Mouse (Mus musculus): ENCODE measurements at regions not wholly inside any gene's neighbourhood (a gene's known extent, or its start where the extent isn't known, plus 50 kb on each side); places are given as distances from the start of the nearest gene placed in this dataset.

DNA sequence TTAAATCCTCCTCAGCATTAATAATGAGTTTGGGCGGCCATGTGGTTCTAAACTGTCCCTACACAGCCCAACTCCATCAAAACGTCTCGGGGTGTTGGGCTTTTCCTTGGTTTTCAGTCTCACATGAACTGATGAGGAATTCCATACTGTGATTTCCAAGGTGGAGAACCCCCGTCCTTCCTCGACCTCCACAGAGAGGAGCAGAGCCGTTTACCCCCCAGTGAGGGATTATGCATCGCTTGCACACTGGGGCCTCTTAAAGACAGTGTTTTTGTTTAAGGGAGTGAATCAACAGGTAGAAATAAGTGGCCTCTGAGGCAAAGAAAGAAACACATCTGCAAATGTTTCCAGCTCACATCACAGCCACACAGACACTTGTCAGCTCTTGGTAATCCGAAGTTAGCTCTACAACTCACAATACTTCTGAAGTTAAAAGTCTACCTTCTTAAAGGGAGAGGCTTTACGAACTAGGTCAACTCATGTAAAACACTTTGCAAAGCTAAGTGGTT is 82.0 kb upstream of the Pitrm1 start:
- ATAC-seq (ENCODE audit: insufficient number of reproducible peaks, low FRiP score, low TSS enrichment, low read depth): no peak
- Histone ChIP-seq H3K36me3 (no peaks in the 10 kb centered on the region), H3K9ac (no peak overlapping the region), H3K27me3 (no peaks in the 10 kb centered on the region), H3K9me3 (replicated peaks) (no peaks in the 10 kb centered on the region), H3K4me2 (replicated peaks) (no peak overlapping the region), H3K4me3 (replicated peaks) (no peak overlapping the region), H3K27ac (replicated peaks) (no peak overlapping the region), H3K4me1 (peaks cover 7% of the 10 kb centered on the region; the same call in 1 of the 2 replicates)
- WGBS: 31% methylated on average over 9 of the region's 9 CpGs

DNA sequence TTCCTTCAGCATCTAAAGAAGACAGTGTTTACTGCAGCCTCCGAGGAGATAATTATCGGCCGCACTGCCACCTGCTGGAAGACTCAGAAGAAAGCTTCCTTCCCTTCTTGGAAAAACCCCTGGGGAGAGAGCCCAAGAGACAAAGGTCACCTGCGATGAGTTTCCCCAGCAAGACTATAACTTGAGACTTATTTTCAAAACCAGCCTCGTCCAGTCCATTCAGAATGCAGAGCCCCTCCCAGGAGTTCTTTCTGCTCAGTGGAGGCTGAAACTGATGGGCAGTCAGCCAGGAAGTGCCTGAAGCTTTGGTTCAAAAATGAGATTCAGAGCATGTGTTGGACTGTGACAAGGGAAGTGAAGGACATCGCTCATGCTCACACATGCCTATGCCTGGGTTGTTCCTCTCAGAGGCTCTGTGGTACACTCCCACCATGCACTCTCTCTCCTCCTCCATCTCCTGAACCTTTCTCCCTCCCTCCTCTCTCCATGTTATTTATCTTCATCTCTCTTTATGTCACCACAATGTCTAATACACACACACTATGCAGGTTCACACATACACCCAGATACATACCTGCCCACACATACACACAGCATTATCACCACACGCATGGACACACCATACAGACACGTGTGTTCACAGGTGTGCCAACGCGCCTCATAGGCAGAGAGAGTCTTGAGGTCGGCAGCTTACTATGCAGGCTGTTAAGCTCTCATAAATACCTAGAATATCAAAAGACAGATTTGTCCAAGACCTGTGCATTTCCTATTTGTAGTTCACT is 78.3 kb upstream of the Pitrm1 start:
- Histone ChIP-seq H3K27me3 (no peaks in the 10 kb centered on the region), H3K4me1 (peaks cover 7% of the 10 kb centered on the region; the same call in 1 of the 2 replicates), H3K4me2 (replicated peaks) (no peak overlapping the region), H3K36me3 (no peaks in the 10 kb centered on the region), H3K27ac (replicated peaks) (no peak overlapping the region), H3K9me3 (replicated peaks) (no peaks in the 10 kb centered on the region), H3K9ac (no peak overlapping the region), H3K4me3 (replicated peaks) (no peak overlapping the region)
- 56% methylated on average over 11 of the region's 11 CpGs for WGBS
- no peak for ATAC-seq (ENCODE audit: insufficient number of reproducible peaks, low FRiP score, low TSS enrichment, low read depth)

DNA sequence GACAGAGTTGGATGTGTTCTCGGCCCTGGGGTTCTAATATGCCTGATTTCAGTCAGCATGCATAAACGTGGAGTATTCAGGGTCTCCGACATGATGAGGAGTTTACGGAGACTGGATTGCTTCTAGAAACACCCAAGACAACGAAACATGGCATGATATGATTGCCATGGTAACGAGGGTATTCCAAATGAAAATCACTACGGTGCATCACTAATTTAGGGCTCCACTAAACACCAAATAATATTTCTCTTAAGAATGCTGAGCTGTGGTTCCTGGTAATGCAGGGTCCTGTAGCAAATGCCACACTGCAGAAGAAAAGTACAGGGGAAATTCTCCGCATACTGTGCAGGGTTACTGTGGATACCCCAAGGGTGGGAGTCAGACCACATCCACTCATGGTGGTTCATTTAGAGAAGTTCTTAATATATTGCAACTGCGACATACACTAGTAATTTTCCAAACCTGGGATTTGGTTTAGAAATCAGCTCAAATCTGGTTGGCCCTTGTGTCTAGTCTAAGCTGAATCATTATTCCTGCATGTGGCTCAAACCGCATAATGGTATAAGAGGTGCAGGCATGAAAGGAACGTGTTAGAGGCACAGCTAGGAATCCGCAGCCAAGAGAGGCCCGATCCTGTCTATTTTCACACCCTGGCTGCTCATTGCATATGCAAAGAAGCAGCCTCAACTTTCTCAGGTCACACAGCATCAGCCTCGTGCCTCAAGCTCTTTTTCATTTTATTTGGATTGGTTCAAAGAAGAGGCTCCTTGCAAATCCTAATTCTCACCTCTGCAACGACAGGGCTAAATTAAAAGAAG is 77.5 kb upstream of the Pitrm1 start:
- no peak overlapping the region for H3K9ac ChIP-seq
- peaks cover 7% of the 10 kb centered on the region; the same call in 1 of the 2 replicates for H3K4me1 ChIP-seq
- 63% methylated on average over 15 of the region's 15 CpGs for WGBS
- H3K4me2 ChIP-seq (replicated peaks): no peak overlapping the region
- no peak overlapping the region for H3K27ac ChIP-seq (replicated peaks)
- H3K9me3 ChIP-seq (replicated peaks): no peaks in the 10 kb centered on the region
- no peak for ATAC-seq (ENCODE audit: insufficient number of reproducible peaks, low FRiP score, low TSS enrichment, low read depth)
- H3K36me3 ChIP-seq: no peaks in the 10 kb centered on the region
- no peaks in the 10 kb centered on the region for H3K27me3 ChIP-seq
- no peak overlapping the region for H3K4me3 ChIP-seq (replicated peaks)

DNA sequence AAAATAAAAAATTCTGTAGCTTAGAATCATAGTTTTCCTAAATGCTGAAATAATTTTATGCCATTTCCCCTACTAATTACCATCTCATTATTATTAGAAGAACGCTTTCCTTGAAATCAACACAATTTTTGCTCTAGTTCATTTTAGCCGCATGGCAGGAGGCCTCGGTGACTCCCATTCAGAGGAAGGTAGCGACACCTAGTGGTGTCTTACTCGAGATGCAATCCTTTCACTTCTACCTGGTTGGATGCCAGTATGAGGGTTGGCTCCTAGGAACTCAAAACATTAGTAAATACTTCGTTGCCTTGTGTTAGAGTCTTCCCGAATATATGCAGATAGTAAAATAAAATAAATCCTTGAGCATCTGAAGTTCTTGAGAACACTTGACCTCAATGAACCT is 76.3 kb upstream of the Pitrm1 start:
- Histone ChIP-seq H3K27me3 (no peaks in the 10 kb centered on the region), H3K4me2 (replicated peaks) (no peak overlapping the region), H3K9ac (no peak overlapping the region), H3K36me3 (no peaks in the 10 kb centered on the region), H3K4me3 (replicated peaks) (no peak overlapping the region), H3K27ac (replicated peaks) (no peak overlapping the region), H3K4me1 (peaks cover 7% of the 10 kb centered on the region; the same call in 1 of the 2 replicates), H3K9me3 (replicated peaks) (no peaks in the 10 kb centered on the region)
- WGBS: 7% methylated on average over 7 of the region's 7 CpGs
- no peak for ATAC-seq (ENCODE audit: insufficient number of reproducible peaks, low FRiP score, low TSS enrichment, low read depth)

DNA sequence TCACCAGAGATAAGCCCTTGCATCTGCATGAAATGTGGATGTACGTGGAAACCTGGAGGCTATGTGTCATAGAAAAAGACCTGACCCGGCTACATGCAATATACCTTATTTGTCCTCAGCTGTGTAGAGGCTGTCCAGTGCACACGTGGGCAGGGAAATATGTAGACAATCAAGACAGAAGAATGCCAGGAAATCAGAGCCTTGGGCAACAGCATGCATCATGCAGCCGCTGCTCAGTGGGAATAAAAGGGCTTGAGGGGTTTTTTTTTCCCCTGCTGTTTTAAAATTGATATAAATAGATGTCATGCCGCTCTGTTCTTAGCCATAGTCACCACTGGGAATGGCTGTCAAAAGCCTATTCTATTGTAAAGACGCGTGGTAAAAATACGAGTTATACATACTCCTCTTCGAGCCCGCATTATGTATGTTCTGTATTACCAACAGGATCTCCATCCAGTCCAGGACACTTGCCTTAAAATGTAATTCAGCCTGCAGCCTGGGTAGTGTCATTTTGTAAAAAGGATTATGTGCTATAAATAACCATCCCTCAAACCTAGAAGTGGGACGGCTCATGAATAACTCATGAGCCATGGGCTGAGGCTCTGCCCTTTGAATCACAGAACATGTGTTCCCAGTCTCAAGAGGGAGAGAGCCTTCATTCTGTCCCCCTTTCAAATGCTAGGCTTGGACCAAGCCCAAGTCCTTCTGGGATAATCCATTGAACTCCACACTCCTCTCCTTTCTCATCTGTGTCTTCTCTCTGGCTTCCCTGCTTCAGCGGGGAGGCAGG is 74.4 kb upstream of the Pitrm1 start:
- ATAC-seq (ENCODE audit: insufficient number of reproducible peaks, low FRiP score, low TSS enrichment, low read depth): no peak
- WGBS: 43% methylated on average over 12 of the region's 12 CpGs

DNA sequence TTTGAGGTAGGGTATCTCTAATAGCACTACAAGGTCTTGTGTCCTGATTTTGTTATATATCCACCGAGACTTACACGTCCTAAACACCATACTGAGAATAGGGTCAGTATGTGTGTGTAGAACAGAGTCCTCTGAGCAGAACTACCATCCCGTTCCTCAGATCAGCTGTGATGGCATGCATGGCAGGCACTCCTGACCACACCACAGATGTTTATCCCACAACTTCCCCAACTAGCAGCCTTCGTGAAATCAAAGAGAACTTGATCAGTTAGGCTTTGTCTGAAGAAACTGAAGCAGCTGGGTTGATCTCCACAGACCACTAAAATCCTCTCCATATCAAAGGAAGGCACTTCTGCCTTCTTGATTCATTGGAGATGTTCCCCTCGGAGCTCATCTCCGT is 68.3 kb upstream of the Pitrm1 start:
- Histone ChIP-seq H3K36me3 (no peaks in the 10 kb centered on the region), H3K9ac (no peak overlapping the region), H3K27me3 (no peaks in the 10 kb centered on the region), H3K27ac (replicated peaks) (no peak overlapping the region), H3K4me3 (replicated peaks) (no peak overlapping the region), H3K9me3 (replicated peaks) (no peaks in the 10 kb centered on the region), H3K4me1 (no peaks in the 10 kb centered on the region), H3K4me2 (replicated peaks) (no peak overlapping the region)
- 55% methylated on average over 6 of the region's 6 CpGs for WGBS
- ATAC-seq (ENCODE audit: insufficient number of reproducible peaks, low FRiP score, low TSS enrichment, low read depth): no peak

More for the DNA sequence above, 74.4 kb upstream of the Pitrm1 start:
- H3K4me1 ChIP-seq: peaks cover 7% of the 10 kb centered on the region; the same call in 1 of the 2 replicates
- no peaks in the 10 kb centered on the region for H3K27me3 ChIP-seq
- H3K4me3 ChIP-seq (replicated peaks): no peak overlapping the region
- H3K36me3 ChIP-seq: no peaks in the 10 kb centered on the region
- H3K4me2 ChIP-seq (replicated peaks): no peak overlapping the region
- no peak overlapping the region for H3K9ac ChIP-seq
- no peaks in the 10 kb centered on the region for H3K9me3 ChIP-seq (replicated peaks)
- no peak overlapping the region for H3K27ac ChIP-seq (replicated peaks)

DNA sequence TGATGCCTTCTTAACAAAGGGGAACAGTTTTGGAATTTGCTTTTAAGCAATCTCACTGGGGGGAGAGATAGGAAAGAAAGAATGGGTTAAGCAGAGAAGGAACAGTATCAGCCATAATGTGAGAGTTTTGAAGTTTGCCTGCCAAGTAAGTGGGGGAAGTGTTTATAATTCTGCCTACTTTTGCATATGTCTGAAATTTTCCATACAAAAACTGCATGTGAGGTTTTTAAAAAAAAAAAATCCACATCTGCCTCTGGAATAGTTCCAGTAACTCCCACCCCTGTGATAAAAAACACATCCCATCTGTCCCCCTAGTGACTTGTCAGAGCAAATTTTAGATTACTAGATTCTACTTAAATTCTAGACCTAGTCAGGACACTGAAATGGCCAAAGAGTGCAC is 63.5 kb upstream of the Pitrm1 start:
- Histone ChIP-seq H3K27me3 (no peaks in the 10 kb centered on the region), H3K27ac (replicated peaks) (no peak overlapping the region), H3K4me2 (replicated peaks) (no peak overlapping the region), H3K36me3 (no peaks in the 10 kb centered on the region), H3K4me3 (replicated peaks) (no peak overlapping the region), H3K4me1 (no peaks in the 10 kb centered on the region), H3K9ac (no peak overlapping the region), H3K9me3 (replicated peaks) (no peaks in the 10 kb centered on the region)
- ATAC-seq (ENCODE audit: insufficient number of reproducible peaks, low FRiP score, low TSS enrichment, low read depth): no peak

DNA sequence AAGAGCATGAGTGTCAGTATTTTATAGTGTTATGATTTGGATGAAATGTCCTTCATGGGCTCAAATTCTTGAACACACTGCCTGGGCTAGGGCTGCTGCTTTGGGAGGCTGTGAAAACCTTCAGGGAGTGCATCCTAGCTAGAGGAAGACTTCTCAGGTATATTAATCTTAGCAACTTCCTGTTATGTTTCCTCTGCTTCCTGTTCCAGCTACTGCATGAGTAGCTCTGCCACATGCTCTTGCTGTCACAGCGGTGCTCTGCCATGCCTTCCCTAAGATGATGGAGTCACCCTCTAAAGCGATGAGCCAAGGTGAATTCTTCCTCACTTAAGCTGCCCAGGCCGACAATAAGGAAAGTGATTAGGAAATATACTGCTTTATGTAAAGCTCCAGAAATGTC is 60.1 kb upstream of the Pitrm1 start:
- no peak for ATAC-seq (ENCODE audit: insufficient number of reproducible peaks, low FRiP score, low TSS enrichment, low read depth)
- 80% methylated on average over 3 of the region's 3 CpGs for WGBS
- H3K9ac ChIP-seq: no peak overlapping the region
- no peak overlapping the region for H3K4me3 ChIP-seq (replicated peaks)
- H3K27me3 ChIP-seq: no peaks in the 10 kb centered on the region
- H3K4me1 ChIP-seq: no peaks in the 10 kb centered on the region
- H3K9me3 ChIP-seq (replicated peaks): no peaks in the 10 kb centered on the region
- no peak overlapping the region for H3K4me2 ChIP-seq (replicated peaks)
- no peak overlapping the region for H3K27ac ChIP-seq (replicated peaks)
- H3K36me3 ChIP-seq: no peaks in the 10 kb centered on the region

DNA sequence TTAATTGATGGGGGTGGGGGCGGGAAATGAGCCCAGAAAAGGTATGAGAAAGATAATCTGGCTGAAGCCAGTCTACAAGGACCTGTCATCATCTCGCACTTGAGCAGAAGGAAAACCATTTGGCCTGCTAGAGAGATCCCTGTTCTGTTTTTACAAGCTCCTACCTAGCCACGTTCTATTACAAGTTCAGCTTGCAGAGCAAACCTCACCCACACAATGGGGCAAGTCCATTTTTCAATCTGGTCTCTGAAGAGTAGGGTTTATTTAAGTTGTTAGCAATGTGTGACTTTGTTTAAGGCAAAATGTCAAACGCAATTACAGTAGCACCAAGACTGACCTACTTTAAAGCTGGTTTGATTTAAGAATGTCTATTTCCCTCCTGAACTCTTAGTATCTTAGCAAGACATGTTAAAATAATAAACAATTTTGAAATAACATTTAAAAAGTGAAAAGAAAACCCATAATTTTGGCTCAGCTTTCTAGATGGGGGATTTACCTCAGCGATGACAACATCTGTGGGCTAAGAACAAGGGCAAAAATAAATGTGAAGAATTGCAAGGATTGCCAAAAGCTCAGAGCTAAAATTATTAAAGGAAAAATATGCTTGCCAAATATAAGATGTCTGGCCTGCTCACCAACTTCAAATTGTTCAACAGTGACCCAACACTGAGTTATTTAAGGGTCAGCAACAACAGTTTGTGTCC is 54.9 kb upstream of the Pitrm1 start:
- Histone ChIP-seq H3K4me1 (no peaks in the 10 kb centered on the region), H3K27me3 (no peaks in the 10 kb centered on the region), H3K4me3 (replicated peaks) (no peak overlapping the region), H3K4me2 (replicated peaks) (no peak overlapping the region), H3K9ac (no peak overlapping the region), H3K27ac (replicated peaks) (no peak overlapping the region), H3K9me3 (replicated peaks) (no peaks in the 10 kb centered on the region), H3K36me3 (no peaks in the 10 kb centered on the region)
- 63% methylated on average over 5 of the region's 5 CpGs for WGBS
- no peak for ATAC-seq (ENCODE audit: insufficient number of reproducible peaks, low FRiP score, low TSS enrichment, low read depth)

Measured in embryonic facial prominence, embryonic 15.5 days (tissue).